In genomic region chr11:97063921-97064295, GRCm38 (mm10) we compare ENCODE assay signal across 8 mouse cellular contexts. TPM values are rescaled to one million over a fixed set of nuclear protein-coding genes. Genes with fewer than 3 reads are reported as not detected.
A peak's percentile ranks its signal among the peaks of the same experiment; 100 is the strongest.
DNase-seq lines count a peak whose midpoint lies in the region; ATAC-seq and TF ChIP-seq lines count a peak whose summit lies in the region.

No protein-coding gene starts in this region.

- no peak overlapping the region for H3K9ac ChIP-seq in hindbrain, embryonic 12.5 days
- no peak overlapping the region for H3K9ac ChIP-seq in hindbrain, embryonic 16.5 days (ENCODE audit: low read depth, low read length)
- no peak overlapping the region for H3K9ac ChIP-seq in forebrain, postnatal 0 days
- no peak overlapping the region for H3K9ac ChIP-seq in stomach, postnatal 0 days (ENCODE audit: low read length)

- H3K36me3 ChIP-seq in hindbrain, embryonic 12.5 days, result peaks cover 61% of the 10 kb centered on the region
- peaks cover 14% of the 10 kb centered on the region for H3K36me3 ChIP-seq in hindbrain, embryonic 16.5 days (ENCODE audit: control insufficient read depth, insufficient read depth, low read length)
- H3K36me3 ChIP-seq in forebrain, postnatal 0 days (ENCODE audit: insufficient read depth), result peaks cover 41% of the 10 kb centered on the region
- peaks cover 21% of the 10 kb centered on the region for H3K36me3 ChIP-seq in stomach, postnatal 0 days (ENCODE audit: control insufficient read depth, insufficient read depth, low read length)

- no peak overlapping the region for H3K4me2 ChIP-seq in hindbrain, embryonic 12.5 days (replicated peaks)
- no peak overlapping the region for H3K4me2 ChIP-seq in hindbrain, embryonic 16.5 days (ENCODE audit: low read length)
- H3K4me2 ChIP-seq in forebrain, postnatal 0 days (ENCODE audit: low read depth), result no peak overlapping the region
- no peak overlapping the region for H3K4me2 ChIP-seq in stomach, postnatal 0 days (replicated peaks; ENCODE audit: low read depth)

- TF ChIP-seq EP300 in stomach, postnatal 0 days (optimal IDR thresholded peaks at IDR 0.05), result no peak

- ATAC-seq in hindbrain, embryonic 12.5 days (ENCODE audit: low FRiP score), result no peak
- no peak for ATAC-seq in hindbrain, embryonic 16.5 days
- no peak for ATAC-seq in forebrain, postnatal 0 days
- ATAC-seq in stomach, postnatal 0 days (ENCODE audit: low FRiP score, low TSS enrichment), result no peak

- no peaks in the 10 kb centered on the region for H3K27me3 ChIP-seq in hindbrain, embryonic 12.5 days
- H3K27me3 ChIP-seq in hindbrain, embryonic 16.5 days (replicated peaks; ENCODE audit: control insufficient read depth, insufficient read depth, low read length), result no peaks in the 10 kb centered on the region
- H3K27me3 ChIP-seq in forebrain, postnatal 0 days (ENCODE audit: insufficient read depth, low read length), result no peaks in the 10 kb centered on the region
- no peaks in the 10 kb centered on the region for H3K27me3 ChIP-seq in stomach, postnatal 0 days (ENCODE audit: control insufficient read depth, insufficient read depth, low read length)

- no peak overlapping the region for H3K4me3 ChIP-seq in hindbrain, embryonic 12.5 days
- no peak overlapping the region for H3K4me3 ChIP-seq in hindbrain, embryonic 16.5 days (ENCODE audit: low read length)
- no peak overlapping the region for H3K4me3 ChIP-seq in forebrain, postnatal 0 days (ENCODE audit: low read depth, low read length)
- H3K4me3 ChIP-seq in stomach, postnatal 0 days (ENCODE audit: low read depth, low read length), result no peak overlapping the region

- peak overlapping the region; percentile 64 for H3K27ac ChIP-seq in hindbrain, embryonic 12.5 days
- H3K27ac ChIP-seq in hindbrain, embryonic 16.5 days (ENCODE audit: low read depth, low read length), result no peak overlapping the region
- no peak overlapping the region for H3K27ac ChIP-seq in forebrain, postnatal 0 days (ENCODE audit: low read depth, low read length)
- peak overlapping the region; percentile 53; the same call in 1 of the 2 replicates for H3K27ac ChIP-seq in stomach, postnatal 0 days (replicated peaks)

- peak; percentile 34; the same call in 1 of the 2 replicates for TF ChIP-seq CTCF in forebrain, postnatal 0 days (IDR thresholded peaks at IDR 0.05; ENCODE audit: low read depth)
- TF ChIP-seq CTCF in stomach, postnatal 0 days (IDR thresholded peaks at IDR 0.05; ENCODE audit: low read depth), result peak; percentile 54

- H3K9me3 ChIP-seq in hindbrain, embryonic 12.5 days (replicated peaks), result no peaks in the 10 kb centered on the region
- H3K9me3 ChIP-seq in hindbrain, embryonic 16.5 days (ENCODE audit: control insufficient read depth, low read length), result no peaks in the 10 kb centered on the region
- H3K9me3 ChIP-seq in forebrain, postnatal 0 days (ENCODE audit: low read length), result no peaks in the 10 kb centered on the region
- no peaks in the 10 kb centered on the region for H3K9me3 ChIP-seq in stomach, postnatal 0 days (ENCODE audit: control insufficient read depth, low read length)

- 92% methylated on average over 3 of the region's 3 CpGs for WGBS in hindbrain, embryonic 12.5 days
- WGBS in hindbrain, embryonic 16.5 days, result 89% methylated on average over 3 of the region's 3 CpGs
- 86% methylated on average over 3 of the region's 3 CpGs for WGBS in forebrain, postnatal 0 days
- WGBS in stomach, postnatal 0 days, result 86% methylated on average over 3 of the region's 3 CpGs

- peaks cover 6% of the 10 kb centered on the region for H3K4me1 ChIP-seq in hindbrain, embryonic 12.5 days
- no peaks in the 10 kb centered on the region for H3K4me1 ChIP-seq in hindbrain, embryonic 16.5 days (ENCODE audit: control insufficient read depth, insufficient read depth, low read depth, low read length)
- no peaks in the 10 kb centered on the region for H3K4me1 ChIP-seq in forebrain, postnatal 0 days (ENCODE audit: insufficient read depth)
- H3K4me1 ChIP-seq in stomach, postnatal 0 days (replicated peaks; ENCODE audit: control insufficient read depth, insufficient read depth), result no peaks in the 10 kb centered on the region

- peak; percentile 50 for DNase-seq in thymus, postnatal 4 days
- DNase-seq in thymus, postnatal 25 days, result no peak
- DNase-seq in forebrain, postnatal 0 days, result no peak
- DNase-seq in stomach, postnatal 0 days (ENCODE audit: low spot score), result no peak
- no peak for DNase-seq in adrenal gland, postnatal 4 days (ENCODE audit: low spot score in 2 of 2)
- no peak for DNase-seq in cerebellum, adult 9-11 months

RNA-seq across cellular contexts. Expression of gene Osbpl7, which starts 13.5 kb away (rescaled TPM):
- polyA plus RNA-seq in hindbrain, embryonic 12.5 days (2016; fragmentation: Nextera tagmentation; extraction: Ambion mirVana), result 9.1 and 11.9 TPM in 2 replicates
- polyA plus RNA-seq in hindbrain, embryonic 16.5 days (2015; fragmentation: Nextera tagmentation; extraction: Ambion mirVana), result 12.5 and 12.9 TPM in 2 replicates
- 10.9 and 13.1 TPM in 2 replicates for total RNA-seq in forebrain, postnatal 0 days (2014; rRNA removed)
- polyA plus RNA-seq in forebrain, postnatal 0 days (2015; fragmentation: Nextera tagmentation; extraction: Ambion mirVana), result 7.4 and 8.3 TPM in 2 replicates
- 7.5 and 8.6 TPM in 2 replicates for polyA plus RNA-seq in stomach, postnatal 0 days (2015; fragmentation: Nextera tagmentation; extraction: Ambion mirVana)
- total RNA-seq in adrenal gland, postnatal 4 days (2021), result 10 to 100 TPM; 20.3 to 21.4 TPM

RNA-seq across cellular contexts. Expression of gene Mrpl10, which starts 22.5 kb away (rescaled TPM):
- polyA plus RNA-seq in hindbrain, embryonic 12.5 days (2016; fragmentation: Nextera tagmentation; extraction: Ambion mirVana), result 64.8 and 70.1 TPM in 2 replicates
- polyA plus RNA-seq in hindbrain, embryonic 16.5 days (2015; fragmentation: Nextera tagmentation; extraction: Ambion mirVana), result 63.4 and 66.9 TPM in 2 replicates
- total RNA-seq in forebrain, postnatal 0 days (2014; rRNA removed), result 41.6 and 55.5 TPM in 2 replicates
- 47.0 and 62.0 TPM in 2 replicates for polyA plus RNA-seq in forebrain, postnatal 0 days (2015; fragmentation: Nextera tagmentation; extraction: Ambion mirVana)
- polyA plus RNA-seq in stomach, postnatal 0 days (2015; fragmentation: Nextera tagmentation; extraction: Ambion mirVana), result 56.3 and 60.8 TPM in 2 replicates
- 100 to 1,000 TPM; 110 to 123 TPM for total RNA-seq in adrenal gland, postnatal 4 days (2021)

RNA-seq across cellular contexts. Expression of gene Lrrc46, which starts 22.7 kb away (rescaled TPM):
- 4.8 and 5.1 TPM in 2 replicates for polyA plus RNA-seq in hindbrain, embryonic 12.5 days (2016; fragmentation: Nextera tagmentation; extraction: Ambion mirVana)
- polyA plus RNA-seq in hindbrain, embryonic 16.5 days (2015; fragmentation: Nextera tagmentation; extraction: Ambion mirVana), result 3.4 and 3.9 TPM in 2 replicates
- 1.0 and 1.6 TPM in 2 replicates for total RNA-seq in forebrain, postnatal 0 days (2014; rRNA removed)
- polyA plus RNA-seq in forebrain, postnatal 0 days (2015; fragmentation: Nextera tagmentation; extraction: Ambion mirVana), result 4.9 and 5.8 TPM in 2 replicates
- polyA plus RNA-seq in stomach, postnatal 0 days (2015; fragmentation: Nextera tagmentation; extraction: Ambion mirVana), result 0.36 and 0.45 TPM in 2 replicates
- total RNA-seq in adrenal gland, postnatal 4 days (2021), result 1 to 10 TPM in 1 of 2 experiments, under 1 TPM in 1; 0.76 to 1.3 TPM

RNA-seq across cellular contexts. Expression of gene Scrn2, which starts 34.2 kb away (rescaled TPM):
- 21.2 and 23.9 TPM in 2 replicates for polyA plus RNA-seq in hindbrain, embryonic 12.5 days (2016; fragmentation: Nextera tagmentation; extraction: Ambion mirVana)
- 14.5 and 16.8 TPM in 2 replicates for polyA plus RNA-seq in hindbrain, embryonic 16.5 days (2015; fragmentation: Nextera tagmentation; extraction: Ambion mirVana)
- total RNA-seq in forebrain, postnatal 0 days (2014; rRNA removed), result 14.8 and 17.9 TPM in 2 replicates
- 10.2 and 11.3 TPM in 2 replicates for polyA plus RNA-seq in forebrain, postnatal 0 days (2015; fragmentation: Nextera tagmentation; extraction: Ambion mirVana)
- 11.8 and 12.5 TPM in 2 replicates for polyA plus RNA-seq in stomach, postnatal 0 days (2015; fragmentation: Nextera tagmentation; extraction: Ambion mirVana)
- total RNA-seq in adrenal gland, postnatal 4 days (2021), result 10 to 100 TPM; 28.8 to 29.7 TPM

RNA-seq across cellular contexts. Expression of gene Sp6, which starts 50.7 kb away (rescaled TPM):
- polyA plus RNA-seq in hindbrain, embryonic 12.5 days (2016; fragmentation: Nextera tagmentation; extraction: Ambion mirVana), result 0.26 and 0.46 TPM in 2 replicates
- polyA plus RNA-seq in hindbrain, embryonic 16.5 days (2015; fragmentation: Nextera tagmentation; extraction: Ambion mirVana), result 0.32 and 0.35 TPM in 2 replicates
- total RNA-seq in forebrain, postnatal 0 days (2014; rRNA removed), result 0.85 and 0.86 TPM in 2 replicates
- 0.35 and 0.75 TPM in 2 replicates for polyA plus RNA-seq in forebrain, postnatal 0 days (2015; fragmentation: Nextera tagmentation; extraction: Ambion mirVana)
- polyA plus RNA-seq in stomach, postnatal 0 days (2015; fragmentation: Nextera tagmentation; extraction: Ambion mirVana), result 21.2 and 22.0 TPM in 2 replicates
- under 1 TPM; 0.42 TPM for total RNA-seq in adrenal gland, postnatal 4 days (2021)

Comparison
In these comparisons a context has a peak if more than half of its experiments do, and no peak if none do; other contexts are left out.
1. H3K27ac ChIP-seq: peak in hindbrain, embryonic 12.5 days (single experiment) and stomach, postnatal 0 days (single experiment); none in hindbrain, embryonic 16.5 days (single experiment) and forebrain, postnatal 0 days (single experiment).